Mouse (Mus musculus): ENCODE data around the gene Mum1. TPM values are rescaled to one million over a fixed set of nuclear protein-coding genes. Genes with fewer than 3 reads are reported as not detected.
A peak's percentile ranks its signal among the peaks of the same experiment; 100 is the strongest.

Mum1 gene
- polyA plus RNA-seq, 1 experiment from 2014 or later = 51.5 TPM

DNA sequence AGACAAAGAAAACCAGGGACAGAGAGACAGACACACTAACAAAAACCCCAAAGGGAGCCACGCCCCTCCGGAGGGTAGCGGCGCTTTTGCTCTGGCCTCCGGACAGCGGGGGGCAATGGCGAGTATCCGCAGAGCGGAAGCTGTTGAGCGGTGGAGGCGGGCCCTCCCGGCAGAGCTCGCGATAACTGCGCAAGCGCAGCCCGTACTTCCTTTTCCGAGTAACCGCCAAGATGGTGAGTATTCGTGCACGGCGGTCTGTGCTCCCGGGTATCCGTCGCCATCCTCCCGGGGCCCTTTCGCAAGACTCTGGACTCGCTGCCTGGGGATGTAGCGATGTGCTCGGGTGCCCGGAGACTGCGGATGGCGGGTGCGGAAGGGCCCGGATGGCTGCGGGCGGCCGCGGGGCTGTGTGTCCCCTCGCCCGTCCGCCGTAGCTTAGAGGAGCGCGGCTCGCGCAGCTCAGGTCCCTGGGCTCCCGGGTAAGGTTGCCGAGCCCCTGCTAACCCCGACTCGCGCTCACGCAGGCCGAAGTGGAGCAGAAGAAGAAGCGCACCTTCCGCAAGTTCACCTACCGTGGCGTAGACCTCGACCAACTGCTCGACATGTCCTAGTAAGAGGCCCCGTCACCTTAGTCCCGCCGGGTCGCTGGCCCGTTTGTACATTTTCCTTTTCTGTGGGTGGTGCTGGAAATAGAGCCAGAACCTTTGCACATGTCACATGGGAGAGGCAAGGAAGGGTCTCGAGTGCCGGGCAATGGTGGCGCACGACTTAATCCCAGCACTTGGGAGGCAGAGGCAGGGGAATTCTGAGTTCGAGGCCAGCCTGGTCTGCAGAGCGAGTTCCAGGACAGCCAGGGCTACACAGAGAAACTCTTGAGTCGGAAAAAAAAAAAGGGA lies 66.3 kb downstream of the Mum1 start, which contains the start of gene Rps15:
Gene Rps15, plus strand, starts transcription at position 203 of the 896 bp plus-strand sequence.
- Histone ChIP-seq H3K4me1 (ENCODE audit: control insufficient read depth, insufficient read depth, low read length) (peaks cover 31% of the 10 kb centered on the region), H3K27me3 (ENCODE audit: control insufficient read depth, insufficient read depth, low read length) (no peaks in the 10 kb centered on the region), H3K27ac (replicated peaks; ENCODE audit: low read depth, low read length) (peak within 1 kb of the TSS; percentile 94), H3K36me3 (ENCODE audit: control insufficient read depth, insufficient read depth, low read length) (peaks cover 37% of the 10 kb centered on the region), H3K4me2 (ENCODE audit: low read length) (peak within 1 kb of the TSS; percentile 99), H3K9me3 (ENCODE audit: control insufficient read depth, low read length) (no peaks in the 10 kb centered on the region), H3K4me3 (replicated peaks; ENCODE audit: low read depth, low read length) (peak within 1 kb of the TSS; percentile 85), H3K9ac (replicated peaks; ENCODE audit: low read length) (peak within 1 kb of the TSS; percentile 98)
- DNase-seq = peak; percentile 99
- under 1% methylated on average over 72 of the region's 72 CpGs for WGBS
- ATAC-seq (ENCODE audit: low FRiP score, low TSS enrichment) = peak; percentile 81

DNA sequence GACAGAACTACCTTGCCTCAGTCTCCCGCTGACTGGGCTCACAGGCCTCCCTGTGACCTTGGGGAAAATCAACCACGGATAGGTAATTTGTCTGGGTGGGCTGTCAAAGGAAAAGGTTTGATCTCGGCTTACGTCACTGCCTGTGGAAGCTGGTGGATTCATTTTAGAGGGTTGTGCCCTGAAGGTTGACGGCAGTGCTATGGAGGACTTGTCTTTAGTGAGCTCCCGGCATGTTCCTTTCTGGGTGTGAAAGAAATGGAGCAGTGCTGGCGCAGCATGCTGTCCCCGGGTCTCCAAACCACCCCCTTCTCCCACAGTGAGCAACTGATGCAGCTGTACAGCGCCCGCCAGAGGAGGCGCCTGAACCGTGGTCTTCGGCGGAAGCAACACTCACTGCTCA lies 67.1 kb downstream of the Mum1 start:
- 21% methylated on average over 14 of the region's 14 CpGs for WGBS
- H3K4me2 ChIP-seq (ENCODE audit: low read length) = peak overlapping the region; percentile 99
- ATAC-seq (ENCODE audit: low FRiP score, low TSS enrichment) (no peak), DNase-seq (no peak)
- H3K4me3 ChIP-seq (replicated peaks; ENCODE audit: low read depth, low read length) = peak overlapping the region; percentile 85
- no peak overlapping the region for H3K27ac ChIP-seq (replicated peaks; ENCODE audit: low read depth, low read length)
- H3K36me3 ChIP-seq (ENCODE audit: control insufficient read depth, insufficient read depth, low read length) = peaks cover 31% of the 10 kb centered on the region
- peak overlapping the region; percentile 98 for H3K9ac ChIP-seq (replicated peaks; ENCODE audit: low read length)
- H3K9me3 ChIP-seq (ENCODE audit: control insufficient read depth, low read length) = no peaks in the 10 kb centered on the region
- peaks cover 39% of the 10 kb centered on the region for H3K4me1 ChIP-seq (ENCODE audit: control insufficient read depth, insufficient read depth, low read length)
- no peaks in the 10 kb centered on the region for H3K27me3 ChIP-seq (ENCODE audit: control insufficient read depth, insufficient read depth, low read length)

Small RNAs within 50 kb of the gene (microRNA-seq; reads per million reads assigned to microRNA genes)
- gene Mir6911 = 1.3 reads per million

Other genes with a start within 250 kb of the Mum1 start
- 20.7 and 28.4 TPM in 2 replicates for gene Tmem259, start 242.1 kb upstream of the Mum1 start, polyA plus RNA-seq (2014; fragmentation: Nextera tagmentation; extraction: Ambion mirVana)
- gene Cnn2, start 237.8 kb upstream of the Mum1 start, polyA plus RNA-seq (2014; fragmentation: Nextera tagmentation; extraction: Ambion mirVana) = 10.9 and 35.0 TPM in 2 replicates
- 3.7 and 4.1 TPM in 2 replicates for gene Abca7, start 229.9 kb upstream of the Mum1 start, polyA plus RNA-seq (2014; fragmentation: Nextera tagmentation; extraction: Ambion mirVana)
- gene Arhgap45, start 209.8 kb upstream of the Mum1 start, polyA plus RNA-seq (2014; fragmentation: Nextera tagmentation; extraction: Ambion mirVana) = 0.39 and 1.4 TPM in 2 replicates
- 157 and 167 TPM in 2 replicates for gene Polr2e, start 186.6 kb upstream of the Mum1 start, polyA plus RNA-seq (2014; fragmentation: Nextera tagmentation; extraction: Ambion mirVana)
- gene Gpx4, start 179.3 kb upstream of the Mum1 start, polyA plus RNA-seq (2014; fragmentation: Nextera tagmentation; extraction: Ambion mirVana) = 508 and 543 TPM in 2 replicates
- 13.2 and 13.3 TPM in 2 replicates for gene Sbno2, start 120.9 kb upstream of the Mum1 start, polyA plus RNA-seq (2014; fragmentation: Nextera tagmentation; extraction: Ambion mirVana)
- 26.5 and 38.7 TPM in 2 replicates for gene Stk11, start 110.6 kb upstream of the Mum1 start, polyA plus RNA-seq (2014; fragmentation: Nextera tagmentation; extraction: Ambion mirVana)
- gene Atp5d, start 87.8 kb upstream of the Mum1 start, polyA plus RNA-seq (2014; fragmentation: Nextera tagmentation; extraction: Ambion mirVana) = 407 and 480 TPM in 2 replicates
- gene Cbarp, start 85.6 kb upstream of the Mum1 start, polyA plus RNA-seq (2014; fragmentation: Nextera tagmentation; extraction: Ambion mirVana) = 78.9 and 101 TPM in 2 replicates
- gene Midn, start 78.2 kb upstream of the Mum1 start, polyA plus RNA-seq (2014; fragmentation: Nextera tagmentation; extraction: Ambion mirVana) = 62.6 and 65.6 TPM in 2 replicates
- 295 and 421 TPM in 2 replicates for gene Cirbp, start 60.4 kb upstream of the Mum1 start, polyA plus RNA-seq (2014; fragmentation: Nextera tagmentation; extraction: Ambion mirVana)
- gene 1600002K03Rik, start 53.5 kb upstream of the Mum1 start, polyA plus RNA-seq (2014; fragmentation: Nextera tagmentation; extraction: Ambion mirVana) = 5.7 and 9.9 TPM in 2 replicates
- gene Efna2, start 47.0 kb upstream of the Mum1 start, polyA plus RNA-seq (2014; fragmentation: Nextera tagmentation; extraction: Ambion mirVana) = 41.9 and 50.1 TPM in 2 replicates
- gene Ndufs7, start 22.7 kb downstream of the Mum1 start, polyA plus RNA-seq (2014; fragmentation: Nextera tagmentation; extraction: Ambion mirVana) = 274 and 323 TPM in 2 replicates
- 15.1 and 16.7 TPM in 2 replicates for gene Gamt, start 34.6 kb downstream of the Mum1 start, polyA plus RNA-seq (2014; fragmentation: Nextera tagmentation; extraction: Ambion mirVana)
- gene Dazap1, start 35.1 kb downstream of the Mum1 start, polyA plus RNA-seq (2014; fragmentation: Nextera tagmentation; extraction: Ambion mirVana) = 42.5 and 49.3 TPM in 2 replicates
- gene Rps15, start 66.0 kb downstream of the Mum1 start, polyA plus RNA-seq (2014; fragmentation: Nextera tagmentation; extraction: Ambion mirVana) = 622 and 707 TPM in 2 replicates
- 241 and 259 TPM in 2 replicates for gene Apc2, start 69.5 kb downstream of the Mum1 start, polyA plus RNA-seq (2014; fragmentation: Nextera tagmentation; extraction: Ambion mirVana)
- gene 2310011J03Rik, start 94.1 kb downstream of the Mum1 start, polyA plus RNA-seq (2014; fragmentation: Nextera tagmentation; extraction: Ambion mirVana) = 20.4 and 21.6 TPM in 2 replicates
- gene Pcsk4, start 103.1 kb downstream of the Mum1 start, polyA plus RNA-seq (2014; fragmentation: Nextera tagmentation; extraction: Ambion mirVana) = 2.5 and 3.5 TPM in 2 replicates
- 5.3 and 7.3 TPM in 2 replicates for gene Reep6, start 103.5 kb downstream of the Mum1 start, polyA plus RNA-seq (2014; fragmentation: Nextera tagmentation; extraction: Ambion mirVana)
- gene Adamtsl5, start 122.0 kb downstream of the Mum1 start, polyA plus RNA-seq (2014; fragmentation: Nextera tagmentation; extraction: Ambion mirVana) = 0.26 TPM in 1 of 2 replicates, not detected in the other
- 2.9 and 3.2 TPM in 2 replicates for gene Plk5, start 130.0 kb downstream of the Mum1 start, polyA plus RNA-seq (2014; fragmentation: Nextera tagmentation; extraction: Ambion mirVana)
- gene Mex3d, start 161.2 kb downstream of the Mum1 start, polyA plus RNA-seq (2014; fragmentation: Nextera tagmentation; extraction: Ambion mirVana) = 17.3 and 28.2 TPM in 2 replicates
- gene Mbd3, start 173.1 kb downstream of the Mum1 start, polyA plus RNA-seq (2014; fragmentation: Nextera tagmentation; extraction: Ambion mirVana) = 166 and 208 TPM in 2 replicates
- gene Uqcr11, start 180.4 kb downstream of the Mum1 start, polyA plus RNA-seq (2014; fragmentation: Nextera tagmentation; extraction: Ambion mirVana) = 532 and 742 TPM in 2 replicates
- gene Tcf3, start 207.2 kb downstream of the Mum1 start, polyA plus RNA-seq (2014; fragmentation: Nextera tagmentation; extraction: Ambion mirVana) = 49.8 and 60.4 TPM in 2 replicates

Measured in midbrain, embryonic 14.5 days (tissue).